Mouse (Mus musculus): ENCODE measurements at regions not wholly inside any gene's neighbourhood (a gene's known extent, or its start where the extent isn't known, plus 50 kb on each side); places are given as distances from the start of the nearest gene placed in this dataset.
"Not testable (repeated sequence)": the region's sequence is repeated elsewhere in the genome, so short reads cannot be mapped to it uniquely, and the experiment has no call there.

GRCm38 (mm10) chr16:3114473-3115335 lies 476.1 kb upstream of the Olfr161 start:
- H3K9me3 ChIP-seq (replicated peaks; ENCODE audit: low read length); H3K4me3 ChIP-seq (replicated peaks in 1 of 3; ENCODE audit: low read depth in 2 of 3, low read length in 2 of 3, poor library complexity in 1 of 3); H3K27me3 ChIP-seq (replicated peaks); H3K4me2 ChIP-seq (ENCODE audit: insufficient read depth, low read depth, poor library complexity, severe bottlenecking); H3K79me2 ChIP-seq (replicated peaks; ENCODE audit: control insufficient read depth, extremely low read depth, insufficient read depth, poor library complexity, severe bottlenecking); H3K36me3 ChIP-seq (replicated peaks in 1 of 2; ENCODE audit: control insufficient read depth in 1 of 2, insufficient read depth in 1 of 2, low read length in 1 of 2); dilution Hi-C loops (cut with MboI; ENCODE audit: extremely low pct_ligation_motif_present, extremely low pct_unique_long_range_greater_than_20kb, low sequenced_read_pairs); H3K27ac ChIP-seq (ENCODE audit: insufficient read depth, low read depth); in situ Hi-C loops (cut with MboI; ENCODE audit: low pct_ligation_motif_present, low pct_unique_long_range_greater_than_20kb, low sequenced_read_pairs); H3K9ac ChIP-seq (ENCODE audit: insufficient read depth, low read depth); H3K4me1 ChIP-seq (ENCODE audit: control insufficient read depth in 1 of 2, insufficient read depth in 2 of 2): not testable (repeated sequence)
- peak; percentile 31 for DNase-seq (ENCODE audit: extremely low read depth)

DNA sequence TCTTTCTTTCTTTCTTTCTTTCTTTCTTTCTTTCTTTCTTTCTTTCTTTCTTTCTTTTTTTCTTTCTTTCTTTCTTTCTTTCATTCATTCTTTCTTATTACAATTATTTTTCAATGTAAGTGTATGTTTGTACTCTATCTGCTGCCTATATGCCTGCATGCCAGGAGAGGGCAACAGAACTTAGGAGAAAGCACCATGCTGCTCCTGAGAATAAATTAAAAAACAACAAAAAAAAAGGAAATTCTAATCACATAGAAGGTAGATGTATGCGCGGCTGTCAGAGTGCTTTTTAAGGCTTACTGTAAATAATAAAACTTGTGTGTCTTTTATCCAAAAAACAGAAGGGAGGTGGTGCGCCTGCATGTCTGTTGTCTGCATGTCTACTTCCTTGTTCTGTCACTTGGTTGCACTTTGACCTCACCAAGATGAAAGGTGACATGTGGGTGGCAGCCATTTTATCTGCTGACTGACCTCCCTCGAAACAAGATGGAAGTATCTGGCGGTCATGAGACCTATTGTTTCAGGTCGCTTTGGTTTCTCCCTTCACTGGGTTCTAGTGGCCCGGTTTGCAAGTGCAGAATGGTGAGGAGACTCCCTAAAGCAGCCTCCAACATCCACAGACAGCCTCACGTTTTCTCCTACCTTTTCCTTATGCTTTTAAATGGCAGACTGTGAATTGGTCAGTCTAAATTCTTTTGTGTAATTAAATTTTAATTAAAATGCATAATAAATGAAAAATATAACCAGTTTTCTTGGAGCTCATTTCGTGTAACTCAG lies 475.3 kb upstream of the Olfr161 start:
- H3K27me3 ChIP-seq (replicated peaks); H3K4me3 ChIP-seq (replicated peaks in 1 of 3; ENCODE audit: low read depth in 2 of 3, low read length in 2 of 3, poor library complexity in 1 of 3); H3K36me3 ChIP-seq (replicated peaks in 1 of 2; ENCODE audit: control insufficient read depth in 1 of 2, insufficient read depth in 1 of 2, low read length in 1 of 2); in situ Hi-C loops (cut with MboI; ENCODE audit: low pct_ligation_motif_present, low pct_unique_long_range_greater_than_20kb, low sequenced_read_pairs); H3K79me2 ChIP-seq (replicated peaks; ENCODE audit: control insufficient read depth, extremely low read depth, insufficient read depth, poor library complexity, severe bottlenecking); H3K4me1 ChIP-seq (ENCODE audit: control insufficient read depth in 1 of 2, insufficient read depth in 2 of 2); dilution Hi-C loops (cut with MboI; ENCODE audit: extremely low pct_ligation_motif_present, extremely low pct_unique_long_range_greater_than_20kb, low sequenced_read_pairs); H3K9ac ChIP-seq (ENCODE audit: insufficient read depth, low read depth); H3K9me3 ChIP-seq (replicated peaks; ENCODE audit: low read length); H3K27ac ChIP-seq (ENCODE audit: insufficient read depth, low read depth); H3K4me2 ChIP-seq (ENCODE audit: insufficient read depth, low read depth, poor library complexity, severe bottlenecking): not testable (repeated sequence)
- DNase-seq (ENCODE audit: extremely low read depth): peak; percentile 77

GRCm38 (mm10) chr16:3116113-3116511 lies 474.7 kb upstream of the Olfr161 start:
- H3K4me1 ChIP-seq (ENCODE audit: control insufficient read depth in 1 of 2, insufficient read depth in 2 of 2); H3K27me3 ChIP-seq (replicated peaks); H3K36me3 ChIP-seq (replicated peaks in 1 of 2; ENCODE audit: control insufficient read depth in 1 of 2, insufficient read depth in 1 of 2, low read length in 1 of 2); H3K9ac ChIP-seq (ENCODE audit: insufficient read depth, low read depth); H3K4me3 ChIP-seq (replicated peaks in 1 of 3; ENCODE audit: low read depth in 2 of 3, low read length in 2 of 3, poor library complexity in 1 of 3); H3K4me2 ChIP-seq (ENCODE audit: insufficient read depth, low read depth, poor library complexity, severe bottlenecking); H3K9me3 ChIP-seq (replicated peaks; ENCODE audit: low read length); H3K27ac ChIP-seq (ENCODE audit: insufficient read depth, low read depth); dilution Hi-C loops (cut with MboI; ENCODE audit: extremely low pct_ligation_motif_present, extremely low pct_unique_long_range_greater_than_20kb, low sequenced_read_pairs); in situ Hi-C loops (cut with MboI; ENCODE audit: low pct_ligation_motif_present, low pct_unique_long_range_greater_than_20kb, low sequenced_read_pairs); H3K79me2 ChIP-seq (replicated peaks; ENCODE audit: control insufficient read depth, extremely low read depth, insufficient read depth, poor library complexity, severe bottlenecking): not testable (repeated sequence)
- DNase-seq (ENCODE audit: extremely low read depth): peak; percentile 37

DNA sequence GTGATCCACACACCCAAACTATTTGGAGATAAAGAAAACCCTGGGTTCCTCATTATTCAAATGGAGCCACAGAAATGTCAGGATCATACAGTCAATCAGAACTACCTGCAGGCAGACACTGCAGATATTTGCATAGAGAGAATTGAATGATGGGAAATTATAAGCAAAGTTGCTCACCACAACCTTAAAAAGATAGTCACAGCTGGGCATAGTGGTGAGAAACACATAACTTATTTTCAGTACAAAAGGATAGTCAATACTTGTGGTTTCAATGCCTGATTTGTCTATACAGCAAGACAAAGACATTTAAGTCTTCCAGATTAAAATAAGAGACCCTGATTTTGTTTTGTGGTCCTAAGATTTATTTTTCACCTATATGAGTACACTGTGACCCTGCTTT lies 469.6 kb upstream of the Olfr161 start:
- dilution Hi-C loops (cut with MboI; ENCODE audit: extremely low pct_ligation_motif_present, extremely low pct_unique_long_range_greater_than_20kb, low sequenced_read_pairs); H3K4me1 ChIP-seq (ENCODE audit: control insufficient read depth in 1 of 2, insufficient read depth in 2 of 2); H3K9me3 ChIP-seq (replicated peaks; ENCODE audit: low read length); DNase-seq (ENCODE audit: extremely low read depth); H3K9ac ChIP-seq (ENCODE audit: insufficient read depth, low read depth); H3K79me2 ChIP-seq (replicated peaks; ENCODE audit: control insufficient read depth, extremely low read depth, insufficient read depth, poor library complexity, severe bottlenecking); H3K4me3 ChIP-seq (replicated peaks in 1 of 3; ENCODE audit: low read depth in 2 of 3, low read length in 2 of 3, poor library complexity in 1 of 3); H3K4me2 ChIP-seq (ENCODE audit: insufficient read depth, low read depth, poor library complexity, severe bottlenecking); H3K27ac ChIP-seq (ENCODE audit: insufficient read depth, low read depth); H3K36me3 ChIP-seq (replicated peaks in 1 of 2; ENCODE audit: control insufficient read depth in 1 of 2, insufficient read depth in 1 of 2, low read length in 1 of 2); in situ Hi-C loops (cut with MboI; ENCODE audit: low pct_ligation_motif_present, low pct_unique_long_range_greater_than_20kb, low sequenced_read_pairs); H3K27me3 ChIP-seq (replicated peaks): not testable (repeated sequence)
- peak; percentile 56; the same call in 1 of the 2 replicates for TF ChIP-seq TBP (conservative IDR thresholded peaks at IDR 0.05; ENCODE audit: low read depth, low read length)

GRCm38 (mm10) chr16:3122145-3122860 lies 468.5 kb upstream of the Olfr161 start:
- peak overlapping the region; percentile 85 for H3K4me2 ChIP-seq (ENCODE audit: insufficient read depth, low read depth, poor library complexity, severe bottlenecking)
- peak; percentile 76 for DNase-seq (ENCODE audit: extremely low read depth)
- dilution Hi-C loops (cut with MboI; ENCODE audit: extremely low pct_ligation_motif_present, extremely low pct_unique_long_range_greater_than_20kb, low sequenced_read_pairs); H3K27ac ChIP-seq (ENCODE audit: insufficient read depth, low read depth); H3K4me3 ChIP-seq (replicated peaks in 1 of 3; ENCODE audit: low read depth in 2 of 3, low read length in 2 of 3, poor library complexity in 1 of 3); H3K27me3 ChIP-seq (replicated peaks); H3K4me1 ChIP-seq (ENCODE audit: control insufficient read depth in 1 of 2, insufficient read depth in 2 of 2); H3K9ac ChIP-seq (ENCODE audit: insufficient read depth, low read depth); H3K79me2 ChIP-seq (replicated peaks; ENCODE audit: control insufficient read depth, extremely low read depth, insufficient read depth, poor library complexity, severe bottlenecking); H3K36me3 ChIP-seq (replicated peaks in 1 of 2; ENCODE audit: control insufficient read depth in 1 of 2, insufficient read depth in 1 of 2, low read length in 1 of 2); in situ Hi-C loops (cut with MboI; ENCODE audit: low pct_ligation_motif_present, low pct_unique_long_range_greater_than_20kb, low sequenced_read_pairs); H3K9me3 ChIP-seq (replicated peaks; ENCODE audit: low read length): not testable (repeated sequence)

All from CH12.LX (cell line).